Mouse (Mus musculus) heart, postnatal 0 days (tissue): ENCODE data around the gene Stox2. TPM values are rescaled to one million over a fixed set of nuclear protein-coding genes. Genes with fewer than 3 reads are reported as not detected.

Source experiments
- ATAC-seq: fragments of 200-750 bp; cut with Nextera tagmentation; 2 replicates; pipeline ENCODE4 v1.8.0; 2017; ENCODE audit warnings: low read depth, moderate number of reproducible peaks, moderate library complexity; ENCODE audit not compliant: insufficient read depth
- DNase-seq: peaks from one replicate; pipeline ENCODE4 v3.0.0-alpha.2; 2016; ENCODE audit warnings: low spot score
- H3K27ac ChIP-seq: fragments of 300-500 bp; sonication (generic); 2 replicates; pipeline ENCODE4 v1.5.1; 2014; ENCODE audit warnings: low read depth, mild to moderate bottlenecking
- H3K27me3 ChIP-seq: fragments of 300-500 bp; sonication (generic); 2 replicates; pipeline ENCODE4 v1.6.1; 2014; ENCODE audit warnings: low read length, mixed read lengths; ENCODE audit not compliant: control insufficient read depth, insufficient read depth
- H3K36me3 ChIP-seq: fragments of 300-500 bp; sonication (generic); replicated peaks from 2 replicates; pipeline ENCODE4 v1.6.1; 2014; ENCODE audit warnings: low read length, mixed read lengths; ENCODE audit not compliant: control insufficient read depth, insufficient read depth
- H3K4me1 ChIP-seq: fragments of 300-500 bp; sonication (generic); 2 replicates; pipeline ENCODE4 v1.6.1; 2014; ENCODE audit warnings: antibody characterized with exemption; ENCODE audit not compliant: control insufficient read depth, insufficient read depth
- H3K4me2 ChIP-seq: fragments of 300-500 bp; sonication (generic); 2 replicates; pipeline ENCODE4 v1.6.1; 2014; ENCODE audit warnings: low read depth, mild to moderate bottlenecking, low read length, moderate library complexity
- H3K4me3 ChIP-seq: fragments of 300-500 bp; sonication (generic); 2 replicates; pipeline ENCODE4 v1.5.1; 2014; ENCODE audit warnings: low read depth, low read length
- H3K9ac ChIP-seq: fragments of 300-500 bp; sonication (generic); replicated peaks from 2 replicates; pipeline ENCODE4 v1.6.1; 2014; ENCODE audit warnings: low read depth, low read length, mixed read lengths
- H3K9me3 ChIP-seq: fragments of 300-500 bp; sonication (generic); replicated peaks from 2 replicates; pipeline ENCODE4 v1.6.1; 2016; ENCODE audit warnings: low read length; ENCODE audit not compliant: control insufficient read depth
- CTCF ChIP-seq: IDR thresholded peaks from 2 replicates; pipeline ENCODE4 v1.5.1; 2016; ENCODE audit warnings: antibody characterized with exemption, control low read depth, low read depth
- EP300 ChIP-seq: IDR thresholded peaks from 2 replicates; pipeline ENCODE4 v1.6.1; 2016; ENCODE audit warnings: antibody characterized with exemption, low read depth
- WGBS: fragments of 180-500 bp; shearing (Covaris S2); extraction: QIAGEN DNeasy Blood & Tissue Kit; methylation state at CpG from one replicate; pipeline ENCODE4 v1.1.7; 2014; 5-methylcytosine and 5-hydroxymethylcytosine counted together
- polyA plus RNA-seq: library from polyadenylated mRNA; unstranded; fragments of >200 nt; fragmentation: Nextera tagmentation; extraction: Ambion mirVana; gene quantifications from 2 replicates; pipeline ENCODE4 v1.2.1, GENCODE M21; 2015
- total RNA-seq: library from RNA; depleted of rRNA; stranded (reverse); fragments of >200 nt; gene quantifications from 2 replicates; pipeline ENCODE4 v1.2.3, GENCODE M21; 2014; ENCODE audit warnings: low replicate concordance

The Stox2 gene
- total and polyA plus RNA-seq, 2 experiments from 2014 or later, result 6.2 to 12.7 TPM

DNA sequence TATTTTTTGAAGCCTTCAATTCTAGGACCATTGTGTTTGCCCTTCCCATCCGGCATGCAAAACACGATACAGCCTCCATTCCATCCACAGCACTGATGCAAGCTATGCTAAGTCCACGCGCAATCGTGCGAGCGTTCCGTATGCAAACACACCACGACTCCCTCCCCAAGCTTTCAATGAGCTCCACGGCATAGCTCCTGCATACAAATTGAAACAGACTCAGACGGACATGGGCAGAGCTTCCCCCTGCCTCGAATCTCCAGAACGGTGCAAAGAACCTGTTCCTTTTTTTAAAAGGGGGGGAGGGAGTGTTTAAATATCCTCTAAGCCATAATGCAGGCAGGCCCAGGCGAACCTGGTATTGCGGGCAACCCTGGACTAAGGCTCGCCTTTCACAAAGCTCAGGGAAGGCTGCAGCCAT is 159.0 kb downstream of the Stox2 start:
- Histone ChIP-seq H3K9me3 (no peaks in the 10 kb centered on the region), H3K27ac (0 out of 2 replicates have a peak overlapping the region, but pooled peaks have one; percentile 61), H3K4me1 (peaks cover 22% of the 10 kb centered on the region), H3K27me3 (no peaks in the 10 kb centered on the region), H3K9ac (peak overlapping the region; percentile 74), H3K36me3 (no peaks in the 10 kb centered on the region), H3K4me2 (peak overlapping the region; percentile 86), H3K4me3 (peak overlapping the region; percentile 72)
- WGBS, result 13% methylated on average over 16 of the region's 16 CpGs
- no peak for TF ChIP-seq EP300
- TF ChIP-seq CTCF, result no peak
- 0 out of 2 replicates have a peak, but pooled peaks have one; percentile 1 for ATAC-seq
- no peak for DNase-seq

DNA sequence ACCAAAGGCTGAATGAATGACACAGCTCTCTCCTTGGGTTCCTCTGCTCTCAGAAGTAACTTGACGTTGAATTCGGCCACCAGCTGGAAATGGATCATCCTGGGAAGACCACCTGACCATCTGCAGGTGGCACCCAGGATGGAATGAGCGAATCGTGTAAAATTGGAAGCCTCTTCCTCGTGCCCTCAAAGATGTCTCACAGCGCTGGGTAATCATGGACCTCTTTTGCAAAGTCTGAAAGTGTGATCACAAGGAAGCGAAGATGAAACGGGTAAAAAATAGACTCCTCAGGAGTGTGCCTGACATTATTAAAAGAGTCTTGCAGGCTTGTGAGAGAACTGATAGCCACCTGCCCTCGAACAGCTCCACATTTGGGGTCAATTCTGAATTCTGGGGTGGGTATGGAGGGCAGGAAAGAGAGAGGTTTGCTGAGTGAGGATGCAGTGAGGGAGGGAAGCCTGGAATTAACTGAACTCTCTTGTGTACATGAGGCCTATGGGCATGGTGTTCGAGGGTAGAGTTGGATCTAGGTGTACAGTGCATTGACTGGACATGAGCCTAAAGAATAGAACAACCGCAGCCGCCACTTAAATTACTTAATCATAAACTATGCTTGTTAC is 160.0 kb downstream of the Stox2 start:
- Histone ChIP-seq H3K4me3 (no peak overlapping the region), H3K9me3 (no peaks in the 10 kb centered on the region), H3K27me3 (no peaks in the 10 kb centered on the region), H3K4me2 (peak overlapping the region; percentile 86; the same call in 1 of the 2 replicates), H3K9ac (no peak overlapping the region), H3K4me1 (peaks cover 22% of the 10 kb centered on the region), H3K27ac (no peak overlapping the region), H3K36me3 (no peaks in the 10 kb centered on the region)
- no peak for DNase-seq
- TF ChIP-seq CTCF, result no peak
- no peak for TF ChIP-seq EP300
- no peak for ATAC-seq
- 89% methylated on average over 12 of the region's 12 CpGs for WGBS

DNA sequence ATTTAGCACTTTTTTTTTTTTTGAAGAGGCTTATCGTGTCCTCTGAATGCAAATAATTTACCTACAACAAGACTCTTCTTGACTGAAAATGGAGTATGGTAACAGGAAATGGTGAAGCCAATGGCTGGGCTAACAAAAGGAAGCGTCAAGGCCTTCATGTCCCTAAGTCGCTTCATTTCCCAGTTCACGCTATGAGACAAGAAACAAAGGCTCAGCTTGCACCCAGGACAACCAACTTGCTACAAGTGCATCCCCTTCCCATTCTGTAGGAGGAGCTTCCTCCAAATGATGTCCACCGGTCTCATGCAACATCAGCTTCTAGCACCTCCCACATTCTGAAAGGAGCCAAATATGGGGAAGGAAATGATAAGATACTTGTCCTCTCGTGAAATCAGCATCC is 160.7 kb downstream of the Stox2 start:
- ATAC-seq (no peak), DNase-seq (no peak)
- Histone ChIP-seq H3K4me3 (no peak overlapping the region), H3K9me3 (no peaks in the 10 kb centered on the region), H3K9ac (no peak overlapping the region), H3K27ac (no peak overlapping the region), H3K4me1 (peaks cover 22% of the 10 kb centered on the region), H3K4me2 (no peak overlapping the region), H3K36me3 (no peaks in the 10 kb centered on the region), H3K27me3 (no peaks in the 10 kb centered on the region)
- 80% methylated on average over 6 of the region's 6 CpGs for WGBS
- no peak for TF ChIP-seq EP300
- TF ChIP-seq CTCF, result no peak

DNA sequence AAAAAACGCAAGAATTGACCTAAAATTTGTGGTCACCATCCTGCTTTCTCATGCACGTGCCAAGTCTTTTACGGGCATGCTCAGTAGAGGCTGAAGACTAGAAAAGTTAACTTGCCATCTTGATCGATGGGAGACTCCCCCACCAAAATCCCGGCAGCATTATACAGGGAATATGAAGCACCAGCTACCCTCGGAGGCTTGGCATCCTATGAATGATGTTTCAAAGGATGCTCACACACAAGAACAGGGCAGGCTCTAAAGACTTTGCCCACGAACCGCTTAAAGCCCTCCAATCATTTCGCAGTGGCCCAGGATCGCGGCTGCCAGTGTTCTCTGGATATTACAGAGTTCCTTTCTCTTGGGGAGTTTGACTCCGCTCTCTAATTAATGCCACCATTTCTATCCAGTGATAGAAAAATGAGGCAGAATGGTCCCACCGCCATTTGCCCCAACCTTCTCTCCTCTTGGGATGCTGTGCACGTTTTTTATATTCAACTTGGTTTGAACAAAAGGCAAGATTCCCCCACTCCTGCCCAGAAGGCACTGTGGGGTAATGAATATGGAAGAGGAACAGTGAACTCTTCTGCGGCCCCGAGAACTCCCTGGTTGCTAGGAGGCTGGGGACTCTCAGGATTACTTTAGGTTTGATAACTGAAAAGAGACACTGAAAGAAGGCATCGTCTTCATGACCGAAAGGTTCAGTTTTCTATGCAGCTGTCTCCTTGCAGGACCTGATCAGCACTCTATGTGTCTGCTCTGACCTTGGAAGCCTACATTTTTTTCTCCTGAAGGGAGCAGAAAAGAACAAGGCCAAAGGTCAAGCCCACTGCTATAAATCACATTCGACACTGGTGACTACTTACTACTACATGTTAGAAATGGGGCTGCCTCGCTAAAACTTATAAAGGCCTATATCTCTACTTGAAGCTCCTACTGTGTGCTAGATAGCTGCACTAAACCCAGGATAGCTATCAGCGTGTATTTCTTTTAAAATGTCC is 161.5 kb downstream of the Stox2 start:
- no peak for ATAC-seq
- H3K36me3 ChIP-seq, result no peaks in the 10 kb centered on the region
- no peaks in the 10 kb centered on the region for H3K27me3 ChIP-seq
- DNase-seq, result no peak
- no peak overlapping the region for H3K9ac ChIP-seq
- H3K4me3 ChIP-seq, result no peak overlapping the region
- no peak overlapping the region for H3K4me2 ChIP-seq
- H3K27ac ChIP-seq, result no peak overlapping the region
- peaks cover 16% of the 10 kb centered on the region for H3K4me1 ChIP-seq
- TF ChIP-seq CTCF (no peak), EP300 (no peak)
- 92% methylated on average over 21 of the region's 21 CpGs for WGBS
- H3K9me3 ChIP-seq, result no peaks in the 10 kb centered on the region

- ATAC-seq (no peak), DNase-seq (no peak)
- Histone ChIP-seq H3K36me3 (no peaks in the 10 kb centered on the region), H3K9ac (no peak overlapping the region), H3K27me3 (no peaks in the 10 kb centered on the region), H3K4me3 (no peak overlapping the region), H3K4me1 (peaks cover 14% of the 10 kb centered on the region; the same call in 1 of the 2 replicates), H3K9me3 (no peaks in the 10 kb centered on the region), H3K27ac (no peak overlapping the region), H3K4me2 (no peak overlapping the region)
- WGBS, result 37% methylated on average over 10 of the region's 10 CpGs
- TF ChIP-seq EP300, result no peak
- TF ChIP-seq CTCF, result no peak
Measured at GRCm38 (mm10) chr8:47279898-47280297, 166.3 kb downstream of the Stox2 start.
